Mouse (Mus musculus): ENCODE results near the gene Stk32b. TPM values are rescaled to one million over a fixed set of nuclear protein-coding genes. Genes with fewer than 3 reads are reported as not detected.

The Stk32b gene
- polyA plus RNA-seq, 1 experiment from 2014 or later: 3.8 TPM

GRCm38 (mm10) chr5:37692759-37693158, 24.2 kb downstream of the Stk32b start:
- no peaks in the 10 kb centered on the region for H3K9me3 ChIP-seq (ENCODE audit: low read length)
- ATAC-seq (ENCODE audit: low FRiP score, low TSS enrichment): no peak
- no peaks in the 10 kb centered on the region for H3K27me3 ChIP-seq (ENCODE audit: insufficient read depth, low read length)
- H3K4me3 ChIP-seq (ENCODE audit: low read length): no peak overlapping the region
- H3K4me2 ChIP-seq (replicated peaks; ENCODE audit: low read depth, low read length): no peak overlapping the region
- no peaks in the 10 kb centered on the region for H3K4me1 ChIP-seq (ENCODE audit: insufficient read depth, low read length)
- H3K27ac ChIP-seq (ENCODE audit: low read length): no peak overlapping the region
- H3K36me3 ChIP-seq (ENCODE audit: insufficient read depth, low read length): no peaks in the 10 kb centered on the region
- H3K9ac ChIP-seq (replicated peaks; ENCODE audit: low read length): no peak overlapping the region
- 78% methylated on average over 3 of the region's 3 CpGs for WGBS

DNA sequence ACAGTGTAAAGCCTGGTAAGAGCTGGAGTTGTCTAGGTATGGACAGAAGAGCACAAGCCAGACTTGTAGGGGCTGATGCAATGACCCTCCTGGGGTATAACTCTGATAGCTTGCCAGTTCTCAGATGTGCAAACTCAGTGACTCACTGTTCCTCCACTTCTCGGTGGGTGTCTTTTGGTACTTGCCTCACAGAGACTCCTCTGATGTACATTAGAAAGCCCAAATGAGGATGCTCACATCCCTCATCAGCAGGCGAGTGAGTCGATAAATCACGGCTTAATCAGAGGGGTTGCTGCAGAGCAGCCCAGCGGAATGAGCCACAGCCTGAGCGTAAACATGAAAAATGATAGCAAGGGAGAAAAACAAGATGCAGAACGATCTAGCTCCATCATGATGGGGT, 46.2 kb downstream of the Stk32b start:
- 76% methylated on average over 7 of the region's 7 CpGs for WGBS
- ATAC-seq (ENCODE audit: low FRiP score, low TSS enrichment): no peak

DNA sequence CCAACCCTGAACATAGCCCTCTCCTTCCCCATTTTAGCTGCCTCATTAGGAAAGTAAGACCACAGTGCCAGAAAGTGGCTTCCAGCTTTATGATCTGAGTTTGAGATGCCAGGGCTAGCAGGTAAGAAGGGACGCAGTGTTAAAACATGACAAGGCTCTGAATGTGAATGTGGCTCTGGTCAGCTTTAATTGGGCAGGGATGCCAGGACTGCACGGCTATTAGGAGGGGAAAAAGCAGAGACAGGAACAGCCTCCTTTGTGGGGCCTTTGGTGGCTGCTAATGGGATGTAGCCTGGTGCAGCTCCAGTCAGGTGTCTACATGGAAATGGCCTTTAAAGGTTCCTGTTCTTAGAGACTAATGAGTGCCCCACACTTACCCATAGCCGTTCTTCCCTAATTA, 52.0 kb downstream of the Stk32b start:
- Histone ChIP-seq H3K4me1 (ENCODE audit: insufficient read depth, low read length) (no peaks in the 10 kb centered on the region), H3K27me3 (ENCODE audit: insufficient read depth, low read length) (no peaks in the 10 kb centered on the region), H3K9me3 (ENCODE audit: low read length) (no peaks in the 10 kb centered on the region), H3K27ac (ENCODE audit: low read length) (no peak overlapping the region), H3K4me2 (replicated peaks; ENCODE audit: low read depth, low read length) (no peak overlapping the region), H3K36me3 (ENCODE audit: insufficient read depth, low read length) (no peaks in the 10 kb centered on the region), H3K4me3 (ENCODE audit: low read length) (no peak overlapping the region), H3K9ac (replicated peaks; ENCODE audit: low read length) (no peak overlapping the region)
- ATAC-seq (ENCODE audit: low FRiP score, low TSS enrichment): no peak
- 68% methylated on average over 3 of the region's 3 CpGs for WGBS

More for the DNA sequence above, 46.2 kb downstream of the Stk32b start:
- H3K4me2 ChIP-seq (replicated peaks; ENCODE audit: low read depth, low read length): no peak overlapping the region
- no peak overlapping the region for H3K27ac ChIP-seq (ENCODE audit: low read length)
- no peaks in the 10 kb centered on the region for H3K27me3 ChIP-seq (ENCODE audit: insufficient read depth, low read length)
- H3K9me3 ChIP-seq (ENCODE audit: low read length): no peaks in the 10 kb centered on the region
- no peaks in the 10 kb centered on the region for H3K36me3 ChIP-seq (ENCODE audit: insufficient read depth, low read length)
- H3K4me1 ChIP-seq (ENCODE audit: insufficient read depth, low read length): no peaks in the 10 kb centered on the region
- H3K4me3 ChIP-seq (ENCODE audit: low read length): no peak overlapping the region
- H3K9ac ChIP-seq (replicated peaks; ENCODE audit: low read length): no peak overlapping the region

DNA sequence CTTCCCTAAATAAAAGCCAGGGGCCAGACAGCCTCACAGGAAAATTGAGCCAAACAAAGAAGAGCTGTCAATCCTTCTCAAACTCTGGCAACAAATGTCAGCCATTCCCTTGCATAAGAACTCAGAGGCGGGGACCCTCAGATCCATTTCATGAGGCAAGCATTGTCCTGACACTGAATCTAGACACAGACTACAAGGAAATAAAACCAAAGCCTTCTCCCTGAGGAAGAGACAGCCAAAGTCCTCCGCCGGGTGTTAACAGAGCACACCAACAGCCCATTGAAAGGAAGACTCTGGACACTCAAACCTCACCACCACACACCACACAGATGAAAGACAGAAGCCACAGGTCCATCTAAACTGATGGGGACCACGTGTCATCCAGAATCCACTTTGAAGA, 57.8 kb downstream of the Stk32b start:
- Histone ChIP-seq H3K4me1 (ENCODE audit: insufficient read depth, low read length) (no peaks in the 10 kb centered on the region), H3K27me3 (ENCODE audit: insufficient read depth, low read length) (no peaks in the 10 kb centered on the region), H3K4me2 (replicated peaks; ENCODE audit: low read depth, low read length) (no peak overlapping the region), H3K27ac (ENCODE audit: low read length) (no peak overlapping the region), H3K9me3 (ENCODE audit: low read length) (no peaks in the 10 kb centered on the region), H3K36me3 (ENCODE audit: insufficient read depth, low read length) (no peaks in the 10 kb centered on the region), H3K9ac (replicated peaks; ENCODE audit: low read length) (no peak overlapping the region), H3K4me3 (ENCODE audit: low read length) (no peak overlapping the region)
- no peak for ATAC-seq (ENCODE audit: low FRiP score, low TSS enrichment)
- 89% methylated on average over 4 of the region's 4 CpGs for WGBS

- Histone ChIP-seq H3K27ac (ENCODE audit: low read length) (no peak overlapping the region), H3K36me3 (ENCODE audit: insufficient read depth, low read length) (no peaks in the 10 kb centered on the region), H3K4me3 (ENCODE audit: low read length) (no peak overlapping the region), H3K4me1 (ENCODE audit: insufficient read depth, low read length) (no peaks in the 10 kb centered on the region), H3K27me3 (ENCODE audit: insufficient read depth, low read length) (no peaks in the 10 kb centered on the region), H3K4me2 (replicated peaks; ENCODE audit: low read depth, low read length) (no peak overlapping the region), H3K9ac (replicated peaks; ENCODE audit: low read length) (no peak overlapping the region), H3K9me3 (ENCODE audit: low read length) (no peaks in the 10 kb centered on the region)
- 82% methylated on average over 6 of the region's 6 CpGs for WGBS
- ATAC-seq (ENCODE audit: low FRiP score, low TSS enrichment): no peak
These were observed 59.2 kb downstream of the Stk32b start for GRCm38 (mm10) chr5:37657741-37658140.

- Histone ChIP-seq H3K4me2 (replicated peaks; ENCODE audit: low read depth, low read length) (no peak overlapping the region), H3K9me3 (ENCODE audit: low read length) (no peaks in the 10 kb centered on the region), H3K36me3 (ENCODE audit: insufficient read depth, low read length) (no peaks in the 10 kb centered on the region), H3K9ac (replicated peaks; ENCODE audit: low read length) (no peak overlapping the region), H3K27me3 (ENCODE audit: insufficient read depth, low read length) (no peaks in the 10 kb centered on the region), H3K4me1 (ENCODE audit: insufficient read depth, low read length) (peaks cover 1% of the 10 kb centered on the region; the same call in 1 of the 2 replicates), H3K27ac (ENCODE audit: low read length) (no peak overlapping the region), H3K4me3 (ENCODE audit: low read length) (no peak overlapping the region)
- WGBS: 76% methylated on average over 5 of the region's 5 CpGs
- no peak for ATAC-seq (ENCODE audit: low FRiP score, low TSS enrichment)
These were observed 61.8 kb downstream of the Stk32b start for GRCm38 (mm10) chr5:37655208-37655607.

- 52% methylated on average over 10 of the region's 10 CpGs for WGBS
- Histone ChIP-seq H3K4me2 (replicated peaks; ENCODE audit: low read depth, low read length) (no peak overlapping the region), H3K36me3 (ENCODE audit: insufficient read depth, low read length) (no peaks in the 10 kb centered on the region), H3K27me3 (ENCODE audit: insufficient read depth, low read length) (no peaks in the 10 kb centered on the region), H3K4me1 (ENCODE audit: insufficient read depth, low read length) (peaks cover 9% of the 10 kb centered on the region), H3K27ac (ENCODE audit: low read length) (peak overlapping the region; percentile 87), H3K4me3 (ENCODE audit: low read length) (no peak overlapping the region), H3K9me3 (ENCODE audit: low read length) (no peaks in the 10 kb centered on the region), H3K9ac (replicated peaks; ENCODE audit: low read length) (no peak overlapping the region)
- ATAC-seq (ENCODE audit: low FRiP score, low TSS enrichment): peak; percentile 94
These were observed 66.2 kb downstream of the Stk32b start for GRCm38 (mm10) chr5:37650681-37651211.

- H3K9me3 ChIP-seq (ENCODE audit: low read length): no peaks in the 10 kb centered on the region
- no peak overlapping the region for H3K4me3 ChIP-seq (ENCODE audit: low read length)
- no peak overlapping the region for H3K9ac ChIP-seq (replicated peaks; ENCODE audit: low read length)
- H3K36me3 ChIP-seq (ENCODE audit: insufficient read depth, low read length): no peaks in the 10 kb centered on the region
- H3K27ac ChIP-seq (ENCODE audit: low read length): peak overlapping the region; percentile 87
- no peaks in the 10 kb centered on the region for H3K27me3 ChIP-seq (ENCODE audit: insufficient read depth, low read length)
- peaks cover 9% of the 10 kb centered on the region for H3K4me1 ChIP-seq (ENCODE audit: insufficient read depth, low read length)
- ATAC-seq (ENCODE audit: low FRiP score, low TSS enrichment): peak; percentile 55
- 82% methylated on average over 1 of the region's 1 CpGs for WGBS
- H3K4me2 ChIP-seq (replicated peaks; ENCODE audit: low read depth, low read length): no peak overlapping the region
These were observed 66.8 kb downstream of the Stk32b start for GRCm38 (mm10) chr5:37650089-37650601.

DNA sequence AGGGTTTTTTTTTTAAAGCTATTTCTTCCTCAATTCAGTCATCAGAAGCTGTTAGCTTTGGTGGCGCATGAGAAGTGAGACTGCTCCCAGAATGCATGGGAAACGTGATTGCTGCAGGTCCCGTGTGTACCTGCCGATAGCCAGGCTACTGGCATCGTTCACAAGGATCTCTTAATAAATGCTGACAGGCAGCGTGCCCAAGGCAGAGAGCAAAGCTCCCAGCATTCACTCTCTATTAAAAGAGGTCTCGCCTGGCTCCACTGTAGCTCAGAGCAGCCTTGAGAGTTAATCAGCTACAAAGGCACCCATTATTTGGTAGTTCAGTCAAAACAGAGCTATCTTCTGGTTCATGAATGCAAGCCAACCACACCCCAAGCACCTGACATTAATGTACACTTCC, 72.9 kb downstream of the Stk32b start:
- no peak overlapping the region for H3K4me3 ChIP-seq (ENCODE audit: low read length)
- no peak overlapping the region for H3K4me2 ChIP-seq (replicated peaks; ENCODE audit: low read depth, low read length)
- 81% methylated on average over 7 of the region's 7 CpGs for WGBS
- no peak overlapping the region for H3K9ac ChIP-seq (replicated peaks; ENCODE audit: low read length)
- H3K27me3 ChIP-seq (ENCODE audit: insufficient read depth, low read length): no peaks in the 10 kb centered on the region
- H3K36me3 ChIP-seq (ENCODE audit: insufficient read depth, low read length): no peaks in the 10 kb centered on the region
- H3K9me3 ChIP-seq (ENCODE audit: low read length): no peaks in the 10 kb centered on the region
- ATAC-seq (ENCODE audit: low FRiP score, low TSS enrichment): no peak
- H3K27ac ChIP-seq (ENCODE audit: low read length): no peak overlapping the region
- H3K4me1 ChIP-seq (ENCODE audit: insufficient read depth, low read length): no peaks in the 10 kb centered on the region

DNA sequence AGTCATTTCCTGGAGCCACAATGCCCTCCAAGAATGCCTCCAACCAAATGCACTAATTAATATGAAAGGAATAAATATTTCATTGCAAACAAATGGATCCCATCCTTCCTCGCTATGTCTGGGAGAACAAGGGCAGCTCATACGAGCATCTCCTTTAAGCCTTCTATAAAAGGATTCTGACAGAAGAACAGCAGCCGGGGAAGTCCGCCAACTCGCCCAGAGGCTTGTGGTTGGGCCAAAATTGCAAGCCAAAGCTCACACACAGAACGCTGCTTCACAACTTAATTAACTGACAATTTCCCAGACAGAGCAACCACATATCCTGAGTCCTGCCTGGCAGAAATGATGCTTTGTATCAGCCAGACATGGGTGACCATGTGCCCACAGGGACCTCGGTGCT, 74.5 kb downstream of the Stk32b start:
- Histone ChIP-seq H3K9ac (replicated peaks; ENCODE audit: low read length) (no peak overlapping the region), H3K9me3 (ENCODE audit: low read length) (no peaks in the 10 kb centered on the region), H3K27me3 (ENCODE audit: insufficient read depth, low read length) (no peaks in the 10 kb centered on the region), H3K4me3 (ENCODE audit: low read length) (no peak overlapping the region), H3K4me2 (replicated peaks; ENCODE audit: low read depth, low read length) (no peak overlapping the region), H3K36me3 (ENCODE audit: insufficient read depth, low read length) (no peaks in the 10 kb centered on the region), H3K4me1 (ENCODE audit: insufficient read depth, low read length) (no peaks in the 10 kb centered on the region), H3K27ac (ENCODE audit: low read length) (no peak overlapping the region)
- ATAC-seq (ENCODE audit: low FRiP score, low TSS enrichment): no peak
- 86% methylated on average over 7 of the region's 7 CpGs for WGBS

Measured in kidney, embryonic 16.5 days (tissue).